Mouse (Mus musculus) lung, postnatal 0 days (tissue): Measurements from ENCODE around the gene Rnaseh2b. TPM values are rescaled to one million over a fixed set of nuclear protein-coding genes. Genes with fewer than 3 reads are reported as not detected.

Experiments
- ATAC-seq: fragments of 200-750 bp; cut with Nextera tagmentation; 2 replicates; pipeline ENCODE4 v1.8.0; 2017; ENCODE audit warnings: moderate library complexity
- DNase-seq: peaks from one replicate; pipeline ENCODE4 v3.0.0-alpha.2; 2016; ENCODE audit warnings: low spot score
- H3K27ac ChIP-seq: fragments of 300-500 bp; sonication (generic); 2 replicates; pipeline ENCODE4 v1.5.1; 2014; ENCODE audit warnings: antibody characterized with exemption, mild to moderate bottlenecking, low read length, mixed read lengths
- H3K27me3 ChIP-seq: fragments of 300-500 bp; sonication (generic); replicated peaks from 2 replicates; pipeline ENCODE4 v1.6.1; 2014; ENCODE audit warnings: low read length, mixed read lengths; ENCODE audit not compliant: insufficient read depth
- H3K36me3 ChIP-seq: fragments of 300-500 bp; sonication (generic); 2 replicates; pipeline ENCODE4 v1.6.1; 2014; ENCODE audit warnings: low read length, mixed read lengths; ENCODE audit not compliant: insufficient read depth
- H3K4me1 ChIP-seq: fragments of 300-500 bp; sonication (generic); 2 replicates; pipeline ENCODE4 v1.6.1; 2014; ENCODE audit warnings: antibody characterized with exemption, low read depth, low read length, mixed read lengths; ENCODE audit not compliant: insufficient read depth
- H3K4me2 ChIP-seq: fragments of 300-500 bp; sonication (generic); replicated peaks from 2 replicates; pipeline ENCODE4 v1.6.1; 2014; ENCODE audit warnings: low read depth, mild to moderate bottlenecking, low read length, moderate library complexity, mixed read lengths
- H3K4me3 ChIP-seq: fragments of 300-500 bp; sonication (generic); 2 replicates; pipeline ENCODE4 v1.5.1; 2014; ENCODE audit warnings: low read depth, low read length
- H3K9ac ChIP-seq: fragments of 300-500 bp; sonication (generic); replicated peaks from 2 replicates; pipeline ENCODE4 v1.6.1; 2014; ENCODE audit warnings: low read depth, mild to moderate bottlenecking
- H3K9me3 ChIP-seq: fragments of 300-500 bp; sonication (generic); 2 replicates; pipeline ENCODE4 v1.6.1; 2016; ENCODE audit warnings: low read length, mixed read lengths
- CTCF ChIP-seq: IDR thresholded peaks from 2 replicates; pipeline ENCODE4 v1.5.1; 2016; ENCODE audit warnings: antibody characterized with exemption, mild to moderate bottlenecking
- EP300 ChIP-seq: IDR thresholded peaks from 2 replicates; pipeline ENCODE4 v1.6.1; 2016; ENCODE audit warnings: antibody characterized with exemption, mild to moderate bottlenecking, control low read depth
- WGBS: fragments of 180-500 bp; shearing (Covaris S2); extraction: QIAGEN DNeasy Blood & Tissue Kit; methylation state at CpG from one replicate; pipeline ENCODE4 v1.1.7; 2014; 5-methylcytosine and 5-hydroxymethylcytosine counted together
- polyA plus RNA-seq: library from polyadenylated mRNA; unstranded; fragments of >200 nt; fragmentation: Nextera tagmentation; extraction: Ambion mirVana; gene quantifications from 2 replicates; pipeline ENCODE4 v1.2.1, GENCODE M21; 2015

Rnaseh2b gene
- polyA plus RNA-seq, 1 experiment from 2014 or later, result 27.8 TPM

DNA sequence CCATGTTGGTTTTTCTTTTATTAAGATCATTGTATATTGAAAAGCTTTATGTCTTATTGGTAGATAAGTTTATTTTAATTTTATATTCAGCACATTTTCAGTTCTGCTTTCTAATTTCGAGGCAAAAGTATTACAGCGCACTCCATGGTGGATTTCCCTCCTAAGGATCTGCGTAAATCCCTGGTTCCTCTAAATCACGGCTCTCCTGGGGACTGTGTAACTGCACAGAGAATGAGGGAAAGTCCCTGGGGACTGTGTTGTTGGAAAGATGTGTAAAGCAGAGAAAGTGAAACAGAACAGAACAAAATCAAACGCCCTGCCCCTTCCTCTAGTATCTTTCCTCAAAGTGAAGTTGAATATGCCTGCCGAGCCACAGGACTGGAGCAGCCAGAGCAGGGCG is 54.7 kb downstream of the Rnaseh2b start:
- H3K9ac ChIP-seq, result no peak overlapping the region

GRCm38 (mm10) chr14:62349786-62350185 is 57.4 kb downstream of the Rnaseh2b start:
- H3K4me1 ChIP-seq, result no peaks in the 10 kb centered on the region
- ATAC-seq, result no peak
- H3K27me3 ChIP-seq, result no peaks in the 10 kb centered on the region
- no peak for DNase-seq
- no peaks in the 10 kb centered on the region for H3K36me3 ChIP-seq
- WGBS, result 75% methylated on average over 5 of the region's 5 CpGs
- H3K4me2 ChIP-seq, result no peak overlapping the region
- H3K4me3 ChIP-seq, result no peak overlapping the region
- H3K27ac ChIP-seq, result no peak overlapping the region
- no peak overlapping the region for H3K9ac ChIP-seq
- no peaks in the 10 kb centered on the region for H3K9me3 ChIP-seq
- no peak for TF ChIP-seq CTCF
- no peak for TF ChIP-seq EP300

More for the DNA sequence above, 54.7 kb downstream of the Rnaseh2b start:
- Histone ChIP-seq H3K9me3 (no peaks in the 10 kb centered on the region), H3K27me3 (no peaks in the 10 kb centered on the region), H3K4me3 (no peak overlapping the region), H3K4me1 (no peaks in the 10 kb centered on the region; the same call in 1 of the 2 replicates), H3K4me2 (no peak overlapping the region), H3K27ac (no peak overlapping the region), H3K36me3 (no peaks in the 10 kb centered on the region)
- no peak for TF ChIP-seq CTCF
- no peak for TF ChIP-seq EP300
- ATAC-seq (no peak), DNase-seq (no peak)
- WGBS, result 82% methylated on average over 7 of the region's 7 CpGs

DNA sequence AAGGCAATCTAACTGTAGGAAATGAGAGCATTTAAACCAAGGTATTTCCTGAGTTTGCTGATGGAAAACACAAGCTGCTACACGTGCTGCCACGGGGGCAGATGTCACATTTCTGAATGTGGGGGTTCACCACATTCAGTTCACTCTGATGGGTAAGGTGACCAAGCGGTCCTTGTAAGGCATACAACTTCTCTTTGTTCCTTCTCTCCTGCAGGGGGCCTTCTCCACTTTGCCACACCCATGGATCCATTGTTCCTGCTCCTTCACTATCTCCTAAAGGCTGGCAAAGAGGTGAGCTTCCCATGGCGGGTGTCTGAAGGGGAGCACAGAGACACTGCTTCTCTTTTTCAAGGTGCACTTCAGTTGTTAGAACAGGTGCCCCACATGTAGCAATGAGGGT is 57.8 kb downstream of the Rnaseh2b start:
- Histone ChIP-seq H3K4me3 (no peak overlapping the region), H3K27me3 (no peaks in the 10 kb centered on the region), H3K36me3 (no peaks in the 10 kb centered on the region), H3K9ac (no peak overlapping the region), H3K4me1 (no peaks in the 10 kb centered on the region), H3K4me2 (no peak overlapping the region), H3K27ac (no peak overlapping the region), H3K9me3 (no peaks in the 10 kb centered on the region)
- 79% methylated on average over 4 of the region's 4 CpGs for WGBS
- ATAC-seq, result no peak
- TF ChIP-seq CTCF (no peak), EP300 (no peak)
- DNase-seq, result no peak

GRCm38 (mm10) chr14:62350890-62351289 is 58.5 kb downstream of the Rnaseh2b start:
- ATAC-seq (no peak), DNase-seq (no peak)
- Histone ChIP-seq H3K4me3 (no peak overlapping the region), H3K9ac (no peak overlapping the region), H3K27me3 (no peaks in the 10 kb centered on the region), H3K9me3 (no peaks in the 10 kb centered on the region), H3K4me1 (no peaks in the 10 kb centered on the region), H3K4me2 (no peak overlapping the region), H3K27ac (no peak overlapping the region), H3K36me3 (no peaks in the 10 kb centered on the region)
- 94% methylated on average over 3 of the region's 3 CpGs for WGBS
- no peak for TF ChIP-seq EP300
- TF ChIP-seq CTCF, result no peak

- ATAC-seq, result no peak
- Histone ChIP-seq H3K4me3 (no peak overlapping the region), H3K27me3 (no peaks in the 10 kb centered on the region), H3K36me3 (no peaks in the 10 kb centered on the region), H3K4me1 (no peaks in the 10 kb centered on the region), H3K9me3 (no peaks in the 10 kb centered on the region), H3K9ac (no peak overlapping the region), H3K4me2 (no peak overlapping the region), H3K27ac (no peak overlapping the region)
- no peak for TF ChIP-seq CTCF
- TF ChIP-seq EP300, result no peak
- DNase-seq, result no peak
- WGBS, result 91% methylated on average over 9 of the region's 9 CpGs
Measured at GRCm38 (mm10) chr14:62353372-62353771, 61.0 kb downstream of the Rnaseh2b start.

GRCm38 (mm10) chr14:62353793-62354192 is 61.4 kb downstream of the Rnaseh2b start:
- WGBS, result 92% methylated on average over 5 of the region's 5 CpGs

DNA sequence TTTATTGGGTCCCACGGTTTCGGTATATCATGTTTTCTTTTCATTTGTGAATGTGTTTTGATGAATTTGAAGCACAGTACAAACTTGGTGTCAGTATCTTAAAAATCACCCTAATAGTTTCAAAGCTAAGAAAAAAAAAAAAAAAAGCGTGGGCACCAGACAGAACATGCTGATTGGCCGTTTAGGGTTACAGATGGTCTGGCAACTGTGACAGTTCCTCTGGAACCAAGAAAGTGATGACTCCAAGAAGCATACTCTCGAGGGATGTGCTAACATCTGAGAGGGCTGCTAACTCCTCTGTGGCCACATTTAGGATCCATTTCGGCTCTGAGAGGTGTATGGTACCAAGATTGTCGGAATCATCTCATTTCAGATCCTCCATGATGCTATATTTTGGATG is 62.8 kb downstream of the Rnaseh2b start:
- H3K4me2 ChIP-seq, result no peak overlapping the region
- H3K4me3 ChIP-seq, result no peak overlapping the region
- DNase-seq (no peak), ATAC-seq (no peak)
- no peaks in the 10 kb centered on the region for H3K9me3 ChIP-seq
- TF ChIP-seq CTCF (no peak), EP300 (no peak)
- no peak overlapping the region for H3K9ac ChIP-seq
- H3K36me3 ChIP-seq, result no peaks in the 10 kb centered on the region
- no peak overlapping the region for H3K27ac ChIP-seq
- H3K27me3 ChIP-seq, result no peaks in the 10 kb centered on the region
- WGBS, result 84% methylated on average over 7 of the region's 7 CpGs
- H3K4me1 ChIP-seq, result no peaks in the 10 kb centered on the region

More at GRCm38 (mm10) chr14:62353793-62354192, 61.4 kb downstream of the Rnaseh2b start:
- Histone ChIP-seq H3K4me1 (no peaks in the 10 kb centered on the region), H3K27ac (no peak overlapping the region), H3K36me3 (no peaks in the 10 kb centered on the region), H3K9me3 (no peaks in the 10 kb centered on the region), H3K4me3 (no peak overlapping the region), H3K9ac (no peak overlapping the region), H3K4me2 (no peak overlapping the region), H3K27me3 (no peaks in the 10 kb centered on the region)
- no peak for ATAC-seq
- TF ChIP-seq CTCF, result no peak
- no peak for TF ChIP-seq EP300
- no peak for DNase-seq
